Mouse (Mus musculus) embryonic facial prominence, embryonic 12.5 days (tissue): ENCODE measurements around the gene Wdr78. TPM values are rescaled to one million over a fixed set of nuclear protein-coding genes. Genes with fewer than 3 reads are reported as not detected.
A peak's percentile ranks its signal among the peaks of the same experiment; 100 is the strongest.

Source experiments
- ATAC-seq: fragments of 200-750 bp; cut with Nextera tagmentation; 2 replicates; pipeline ENCODE4 v1.8.0; 2017; ENCODE audit not compliant: insufficient number of reproducible peaks, insufficient read depth, low FRiP score, low TSS enrichment
- H3K27ac ChIP-seq: fragments of 300-500 bp; sonication (generic); 2 replicates; pipeline ENCODE4 v1.5.1; 2016; ENCODE audit warnings: mild to moderate bottlenecking
- H3K27me3 ChIP-seq: fragments of 300-500 bp; sonication (generic); 2 replicates; pipeline ENCODE4 v1.6.1; 2016; ENCODE audit warnings: mild to moderate bottlenecking, moderate library complexity
- H3K36me3 ChIP-seq: fragments of 300-500 bp; sonication (generic); 2 replicates; pipeline ENCODE4 v1.6.1; 2016; ENCODE audit warnings: mild to moderate bottlenecking
- H3K4me1 ChIP-seq: fragments of 300-500 bp; sonication (generic); 2 replicates; pipeline ENCODE4 v1.6.1; 2016
- H3K4me2 ChIP-seq: fragments of 300-500 bp; sonication (generic); replicated peaks from 2 replicates; pipeline ENCODE4 v1.6.1; 2016; ENCODE audit warnings: mild to moderate bottlenecking, moderate library complexity
- H3K4me3 ChIP-seq: fragments of 300-500 bp; sonication (generic); 2 replicates; pipeline ENCODE4 v1.5.1; 2016; ENCODE audit warnings: mild to moderate bottlenecking
- H3K9ac ChIP-seq: fragments of 300-500 bp; sonication (generic); 2 replicates; pipeline ENCODE4 v1.6.1; 2016; ENCODE audit warnings: mild to moderate bottlenecking, moderate library complexity
- H3K9me3 ChIP-seq: fragments of 300-500 bp; sonication (generic); 2 replicates; pipeline ENCODE4 v1.6.1; 2016; ENCODE audit warnings: mild to moderate bottlenecking, moderate library complexity
- WGBS: fragments of 180-500 bp; shearing (Covaris S2); methylation state at CpG from one replicate; pipeline ENCODE4 v1.1.7; 2016; 5-methylcytosine and 5-hydroxymethylcytosine counted together
- polyA plus RNA-seq: library from polyadenylated mRNA; unstranded; fragments of >200 nt; fragmentation: Nextera tagmentation; extraction: Ambion mirVana; gene quantifications from 2 replicates; pipeline ENCODE4 v1.2.1, GENCODE M21; 2016

The Wdr78 gene
- 5.7 and 6.0 TPM in 2 replicates for polyA plus RNA-seq

- under 1% methylated on average over 79 of the region's 90 CpGs for WGBS
- peak; percentile 99 for ATAC-seq
Measured at GRCm38 (mm10) chr4:103114184-103115111, at the start of gene Wdr78, which contains the start of gene Mier1. Gene Wdr78, minus strand, starts transcription at chr4:103114555. Gene Mier1, plus strand, starts transcription at chr4:103114390.

GRCm38 (mm10) chr4:103158781-103159180, 44.4 kb upstream of the Wdr78 start:
- Histone ChIP-seq H3K4me3 (no peak overlapping the region), H3K9ac (no peak overlapping the region), H3K9me3 (no peaks in the 10 kb centered on the region), H3K27ac (no peak overlapping the region), H3K36me3 (peaks cover 62% of the 10 kb centered on the region), H3K4me2 (no peak overlapping the region), H3K4me1 (no peaks in the 10 kb centered on the region), H3K27me3 (no peaks in the 10 kb centered on the region)
- 84% methylated on average over 4 of the region's 4 CpGs for WGBS
- ATAC-seq = no peak

More at GRCm38 (mm10) chr4:103114184-103115111, at the start of gene Wdr78, which contains the start of gene Mier1:
- H3K9me3 ChIP-seq = no peaks in the 10 kb centered on the region
- H3K27ac ChIP-seq = peak within 1 kb of the TSS; percentile 98
- H3K4me3 ChIP-seq = peak within 1 kb of the TSS; percentile 69
- H3K4me1 ChIP-seq = peaks cover 24% of the 10 kb centered on the region
- H3K27me3 ChIP-seq = no peaks in the 10 kb centered on the region
- H3K4me2 ChIP-seq = peak within 1 kb of the TSS; percentile 70
- no peaks in the 10 kb centered on the region; the same call in 1 of the 2 replicates for H3K36me3 ChIP-seq
- H3K9ac ChIP-seq = peak within 1 kb of the TSS; percentile 77

- H3K36me3 ChIP-seq = peaks cover 71% of the 10 kb centered on the region
- no peaks in the 10 kb centered on the region for H3K9me3 ChIP-seq
- H3K4me1 ChIP-seq = no peaks in the 10 kb centered on the region
- no peaks in the 10 kb centered on the region for H3K27me3 ChIP-seq
- no peak overlapping the region for H3K9ac ChIP-seq
- no peak overlapping the region for H3K4me2 ChIP-seq
- 85% methylated on average over 5 of the region's 5 CpGs for WGBS
- ATAC-seq = no peak
- no peak overlapping the region for H3K27ac ChIP-seq
- H3K4me3 ChIP-seq = no peak overlapping the region
Measured at GRCm38 (mm10) chr4:103151946-103152345, 37.6 kb upstream of the Wdr78 start.

GRCm38 (mm10) chr4:103146339-103146738, 32.0 kb upstream of the Wdr78 start:
- H3K4me2 ChIP-seq = no peak overlapping the region
- no peak overlapping the region for H3K9ac ChIP-seq
- WGBS = 47% methylated on average over 5 of the region's 5 CpGs
- no peak overlapping the region for H3K4me3 ChIP-seq
- H3K27me3 ChIP-seq = no peaks in the 10 kb centered on the region
- H3K4me1 ChIP-seq = no peaks in the 10 kb centered on the region
- ATAC-seq = no peak
- peaks cover 45% of the 10 kb centered on the region for H3K36me3 ChIP-seq
- no peak overlapping the region for H3K27ac ChIP-seq
- H3K9me3 ChIP-seq = no peaks in the 10 kb centered on the region

- H3K9ac ChIP-seq = no peak overlapping the region
- no peak for ATAC-seq
- H3K4me1 ChIP-seq = no peaks in the 10 kb centered on the region
- 70% methylated on average over 1 of the region's 1 CpGs for WGBS
- no peak overlapping the region for H3K4me2 ChIP-seq
- no peak overlapping the region for H3K27ac ChIP-seq
- no peak overlapping the region for H3K4me3 ChIP-seq
- H3K36me3 ChIP-seq = peaks cover 20% of the 10 kb centered on the region
- no peaks in the 10 kb centered on the region for H3K9me3 ChIP-seq
- H3K27me3 ChIP-seq = no peaks in the 10 kb centered on the region
Measured at GRCm38 (mm10) chr4:103136946-103137345, 22.6 kb upstream of the Wdr78 start.

- Histone ChIP-seq H3K4me2 (no peak overlapping the region), H3K27ac (no peak overlapping the region), H3K4me3 (no peak overlapping the region), H3K36me3 (peaks cover 3% of the 10 kb centered on the region), H3K9me3 (no peaks in the 10 kb centered on the region), H3K27me3 (no peaks in the 10 kb centered on the region), H3K9ac (no peak overlapping the region), H3K4me1 (no peaks in the 10 kb centered on the region)
- 83% methylated on average over 4 of the region's 4 CpGs for WGBS
- no peak for ATAC-seq
Measured at GRCm38 (mm10) chr4:103126533-103126932, 12.2 kb upstream of the Wdr78 start.

GRCm38 (mm10) chr4:103123606-103124005, 9.3 kb upstream of the Wdr78 start:
- no peak overlapping the region for H3K9ac ChIP-seq
- no peak for ATAC-seq

GRCm38 (mm10) chr4:103123086-103123485, 8.7 kb upstream of the Wdr78 start:
- Histone ChIP-seq H3K4me3 (no peak overlapping the region), H3K27me3 (no peaks in the 10 kb centered on the region), H3K4me2 (no peak overlapping the region), H3K9ac (no peak overlapping the region), H3K4me1 (peaks cover 15% of the 10 kb centered on the region), H3K36me3 (no peaks in the 10 kb centered on the region), H3K9me3 (no peaks in the 10 kb centered on the region), H3K27ac (no peak overlapping the region)
- ATAC-seq = no peak
- 68% methylated on average over 2 of the region's 2 CpGs for WGBS

More at GRCm38 (mm10) chr4:103123606-103124005, 9.3 kb upstream of the Wdr78 start:
- Histone ChIP-seq H3K27ac (no peak overlapping the region), H3K4me3 (no peak overlapping the region), H3K9me3 (no peaks in the 10 kb centered on the region), H3K27me3 (no peaks in the 10 kb centered on the region), H3K4me2 (no peak overlapping the region), H3K36me3 (no peaks in the 10 kb centered on the region), H3K4me1 (peaks cover 14% of the 10 kb centered on the region)

GRCm38 (mm10) chr4:103120874-103121389, 6.6 kb upstream of the Wdr78 start:
- Histone ChIP-seq H3K4me3 (0 out of 2 replicates have a peak overlapping the region, but pooled peaks have one; percentile 88), H3K9ac (no peak overlapping the region), H3K4me2 (peak overlapping the region; percentile 68; the same call in 1 of the 2 replicates)

GRCm38 (mm10) chr4:103120395-103120794, 6.0 kb upstream of the Wdr78 start:
- WGBS = 43% methylated on average over 3 of the region's 3 CpGs
- H3K9ac ChIP-seq = peak overlapping the region; percentile 94
- no peaks in the 10 kb centered on the region for H3K36me3 ChIP-seq
- no peaks in the 10 kb centered on the region for H3K9me3 ChIP-seq
- no peaks in the 10 kb centered on the region for H3K27me3 ChIP-seq
- no peak overlapping the region for H3K27ac ChIP-seq
- H3K4me1 ChIP-seq = peaks cover 17% of the 10 kb centered on the region
- ATAC-seq = no peak
- peak overlapping the region; percentile 68 for H3K4me2 ChIP-seq
- peak overlapping the region; percentile 88 for H3K4me3 ChIP-seq

More at GRCm38 (mm10) chr4:103120874-103121389, 6.6 kb upstream of the Wdr78 start:
- H3K9me3 ChIP-seq = no peaks in the 10 kb centered on the region
- H3K36me3 ChIP-seq = no peaks in the 10 kb centered on the region
- ATAC-seq = no peak
- no peak overlapping the region for H3K27ac ChIP-seq
- peaks cover 15% of the 10 kb centered on the region for H3K4me1 ChIP-seq
- no peaks in the 10 kb centered on the region for H3K27me3 ChIP-seq
- 84% methylated on average over 9 of the region's 9 CpGs for WGBS

- no peaks in the 10 kb centered on the region for H3K9me3 ChIP-seq
- H3K4me3 ChIP-seq = peak overlapping the region; percentile 88
- peaks cover 21% of the 10 kb centered on the region for H3K4me1 ChIP-seq
- H3K36me3 ChIP-seq = no peaks in the 10 kb centered on the region
- peak overlapping the region; percentile 95; the same call in 1 of the 2 replicates for H3K27ac ChIP-seq
- WGBS = 17% methylated on average over 4 of the region's 4 CpGs
- H3K9ac ChIP-seq = peak overlapping the region; percentile 94
- no peaks in the 10 kb centered on the region for H3K27me3 ChIP-seq
- H3K4me2 ChIP-seq = peak overlapping the region; percentile 68
- ATAC-seq = no peak
Measured at GRCm38 (mm10) chr4:103120028-103120384, 5.7 kb upstream of the Wdr78 start.
